Mouse (Mus musculus) common myeloid progenitor, adult 5-6 weeks (primary cell): Measurements from ENCODE around the gene Cblc. TPM values are rescaled to one million over a fixed set of nuclear protein-coding genes. Genes with fewer than 3 reads are reported as not detected.

Experiments used
- ATAC-seq: replicated peaks from 2 replicates; pipeline ENCODE4 v1.8.0; 2016; ENCODE audit warnings: low read depth, mild to moderate bottlenecking, moderate TSS enrichment, inconsistent platforms; ENCODE audit not compliant: poor library complexity, severe bottlenecking
- total RNA-seq: library from RNA; stranded (forward); fragments of 200-1000, 187-1606 nt; gene quantifications from 2 replicates; pipeline ENCODE4 v1.2.3, GENCODE M21; 2017

The Cblc gene
- not detected in 2 replicates for total RNA-seq

DNA sequence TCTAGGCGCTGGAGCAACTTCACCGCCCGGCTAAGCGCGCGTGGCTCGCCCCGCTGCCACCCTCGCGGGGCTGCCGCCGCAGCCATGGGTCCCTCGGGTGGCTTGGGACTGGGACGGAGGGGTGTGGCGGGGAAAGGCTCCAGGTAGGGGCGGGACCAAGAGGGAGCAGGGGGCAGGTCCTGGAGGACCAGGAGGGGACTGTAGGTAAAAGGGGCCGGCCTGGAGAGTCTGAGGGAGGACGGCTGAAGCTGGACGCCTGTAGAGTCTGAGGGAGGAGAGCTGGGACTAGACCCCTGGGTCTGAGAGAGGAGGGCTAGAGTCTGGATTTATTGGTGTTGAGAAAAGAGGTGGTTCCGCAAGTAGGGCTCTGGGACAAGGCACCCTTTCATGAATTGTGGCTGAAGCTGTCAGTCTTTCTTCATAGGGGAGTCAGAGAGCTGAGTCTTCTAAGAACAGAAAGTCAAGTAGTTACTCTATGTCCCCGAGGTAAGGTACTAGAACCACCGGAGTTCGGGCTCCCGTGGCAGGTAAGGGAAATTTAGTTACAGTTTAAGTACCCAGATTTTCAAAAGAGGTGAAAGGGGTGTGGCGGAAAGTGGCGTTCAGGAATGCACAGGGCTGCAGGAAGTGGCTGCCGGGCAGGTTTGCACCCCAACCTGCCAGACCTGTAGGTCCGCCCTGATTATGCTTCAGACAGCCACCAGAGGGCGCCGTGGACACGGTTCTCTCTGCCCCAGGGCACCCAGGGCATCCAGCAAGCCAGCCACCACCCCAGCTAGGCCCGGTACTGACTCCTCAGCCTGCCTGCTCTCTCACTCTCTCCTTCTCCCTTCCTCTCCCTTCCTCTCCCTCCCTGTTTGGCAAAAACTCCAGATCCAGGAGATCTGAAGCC, at the start of gene Cblc:
Gene Cblc (minus strand): TSS at position 113 of the 892 bp plus-strand sequence.
- ATAC-seq, result peak; percentile 97

DNA sequence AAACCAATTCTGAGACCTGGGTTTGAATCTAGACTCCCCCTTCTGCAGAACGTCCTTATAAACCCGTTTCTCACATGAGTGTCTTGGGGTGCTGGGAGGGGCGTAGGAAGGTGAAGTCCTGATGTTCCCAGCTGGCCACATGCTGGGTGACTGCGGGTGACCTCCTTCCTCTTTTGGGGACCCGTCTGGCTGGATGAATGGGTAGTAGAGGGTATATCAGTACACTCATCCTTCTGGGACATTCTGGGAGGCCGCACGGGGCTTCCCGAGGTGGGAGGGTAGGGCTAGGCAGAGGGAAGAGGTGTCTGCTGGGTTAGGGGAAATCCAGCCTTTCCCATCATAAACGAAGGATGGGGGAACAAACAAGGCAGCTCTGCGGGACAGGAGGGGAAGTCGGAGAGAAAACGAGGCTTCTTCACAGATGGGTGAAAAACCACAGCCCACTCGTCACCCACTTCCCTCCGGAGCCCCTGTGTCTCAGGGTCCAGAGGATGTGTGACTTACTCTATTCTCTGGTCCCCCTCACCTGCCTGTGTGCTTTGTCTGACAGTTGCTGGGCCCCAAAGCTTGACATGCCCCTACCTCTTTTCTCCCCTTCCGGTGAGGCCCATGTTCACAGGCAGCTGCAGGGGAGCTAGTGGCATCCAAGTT, 48.0 kb upstream of the Cblc start:
- ATAC-seq, result peak; percentile 64

DNA sequence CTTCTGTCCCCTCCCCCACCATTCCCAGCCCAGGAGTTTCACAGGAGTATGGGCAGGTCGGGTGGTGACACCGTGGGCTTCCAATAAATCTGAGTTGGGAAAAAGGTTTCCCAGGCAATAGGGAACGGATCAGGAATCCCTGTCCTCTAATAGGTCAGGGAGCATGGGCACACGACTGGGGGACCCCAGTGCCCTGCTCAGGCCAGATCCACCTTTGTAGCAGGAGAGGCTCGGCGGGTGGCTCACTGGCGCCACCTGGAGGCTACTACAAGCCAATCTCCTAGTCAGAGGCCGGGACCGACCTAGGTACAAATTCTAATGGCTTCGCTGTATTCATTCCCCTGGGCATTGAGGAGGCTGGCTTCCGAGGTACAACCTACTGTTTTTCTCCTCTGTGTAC, 47.0 kb upstream of the Cblc start:
- peak; percentile 57 for ATAC-seq

DNA sequence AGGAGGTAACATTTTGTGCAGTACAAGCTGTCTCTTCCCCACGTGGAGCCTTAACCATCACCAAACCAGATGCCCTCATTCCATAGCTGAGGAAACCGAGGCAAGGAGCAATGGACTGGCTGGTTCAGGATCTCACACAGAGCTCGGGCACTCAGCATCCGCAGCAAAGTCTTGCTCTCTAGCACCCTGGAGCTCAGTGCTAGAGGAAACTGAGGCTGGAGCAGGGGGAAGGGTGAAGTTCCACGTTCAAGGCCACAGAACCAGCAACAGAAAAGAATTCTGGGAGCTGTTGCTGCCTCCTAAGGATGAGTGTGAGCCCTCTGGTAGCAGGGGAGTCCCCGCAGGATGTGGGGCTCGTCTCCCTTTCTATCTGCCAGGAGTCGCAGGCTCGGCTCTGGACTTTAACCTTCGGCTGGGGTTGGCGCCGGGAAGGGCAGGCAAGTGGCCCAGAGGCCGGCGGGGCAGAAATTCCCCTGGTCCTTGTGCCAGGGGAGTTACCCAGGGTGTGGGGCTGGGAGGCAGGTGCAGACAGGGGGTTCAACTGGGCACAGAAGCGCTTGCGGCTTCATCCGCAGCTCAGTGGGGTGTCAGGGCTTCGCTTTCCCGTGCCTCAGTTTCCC, 46.4 kb upstream of the Cblc start:
- no peak for ATAC-seq

DNA sequence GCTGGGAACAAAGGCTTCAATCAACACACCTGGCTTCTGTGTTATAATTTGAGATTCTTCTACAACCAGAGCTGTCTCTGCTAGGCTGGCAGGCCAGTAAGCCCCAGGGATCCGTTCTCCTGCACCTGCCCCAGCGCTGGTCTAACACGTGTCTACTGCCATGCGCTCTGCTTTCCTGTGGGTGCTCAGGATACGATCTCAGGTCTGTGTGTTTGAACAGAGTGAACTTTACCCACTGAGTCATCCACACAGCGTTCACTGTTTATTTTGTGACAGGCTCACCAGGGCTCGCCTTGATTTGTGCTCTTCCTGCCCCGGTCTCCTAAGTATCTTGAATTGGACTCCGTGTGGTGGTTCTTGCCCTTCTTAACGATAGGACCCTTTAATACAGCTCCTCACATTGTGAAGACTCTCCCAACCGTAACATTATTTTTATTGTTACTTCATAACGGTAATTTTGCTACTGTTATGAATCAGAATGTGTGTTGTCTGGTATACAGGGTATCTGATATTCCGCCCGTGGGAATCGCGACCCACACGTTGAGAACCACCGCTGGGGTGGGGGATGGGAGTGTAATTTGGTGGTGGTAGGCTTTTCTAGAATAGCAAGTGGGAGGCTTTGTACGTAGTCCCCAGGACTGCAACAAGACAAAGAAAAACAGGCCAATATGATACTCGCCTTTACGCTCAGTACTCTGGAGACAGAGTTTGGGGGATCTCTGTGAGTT, 45.2 kb upstream of the Cblc start:
- no peak for ATAC-seq

DNA sequence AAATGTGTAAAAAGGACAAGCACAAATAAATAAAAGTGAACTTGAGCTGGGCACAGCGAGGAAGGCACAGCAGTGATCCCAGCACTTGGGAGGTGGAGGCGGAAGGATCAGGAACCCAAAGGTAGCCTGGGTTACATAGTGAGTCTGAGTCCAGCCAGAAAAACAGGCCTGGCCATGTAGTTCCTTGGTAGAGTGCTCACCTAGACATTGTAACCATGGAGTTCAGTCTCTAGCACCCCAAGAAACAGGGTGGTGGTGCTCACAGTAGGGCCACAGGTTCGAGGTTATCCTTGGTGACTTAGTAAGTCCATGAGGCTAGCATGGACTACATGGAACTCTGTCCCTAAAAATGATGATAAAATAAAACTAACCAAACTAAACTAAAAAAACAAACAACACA, 44.3 kb upstream of the Cblc start:
- ATAC-seq, result no peak

DNA sequence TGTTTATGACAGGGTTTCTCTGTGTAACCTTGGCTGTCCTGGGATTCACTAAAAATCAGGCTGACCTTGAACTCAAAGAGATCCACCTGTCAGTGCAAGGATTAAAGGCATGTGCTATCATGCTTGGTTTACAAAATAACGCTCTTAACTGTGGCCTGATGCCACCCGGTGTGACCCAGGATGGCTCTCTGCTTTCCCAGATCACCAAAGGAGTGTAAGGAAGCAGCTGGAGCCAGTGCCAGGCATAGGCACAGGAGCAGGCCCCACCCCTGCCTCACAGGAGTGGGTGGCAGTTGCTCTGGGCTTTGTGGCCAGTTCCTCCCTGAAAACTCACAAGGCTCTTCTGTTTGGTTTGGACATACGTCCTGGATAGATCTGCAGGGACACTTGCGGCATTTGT, 43.8 kb upstream of the Cblc start:
- no peak for ATAC-seq

DNA sequence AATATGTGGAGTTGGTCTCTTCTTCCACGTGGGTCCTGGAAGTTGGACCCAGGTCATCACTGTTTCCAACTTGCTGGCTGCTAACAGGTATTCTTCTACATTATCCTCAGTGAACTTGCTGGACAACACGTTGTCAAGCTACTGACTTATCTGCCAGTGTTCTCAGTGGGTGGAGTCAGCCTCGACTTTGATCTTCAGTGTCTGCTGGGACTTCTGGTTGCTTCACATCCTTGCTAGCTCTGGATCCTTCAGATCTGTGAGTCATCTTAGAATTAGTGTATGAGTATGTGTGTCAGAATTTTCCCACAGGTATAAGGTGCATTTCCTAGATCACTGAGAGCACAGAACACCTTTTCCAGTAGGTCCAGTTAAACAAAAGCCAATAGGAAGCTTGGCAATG, 40.2 kb upstream of the Cblc start:
- ATAC-seq, result no peak

DNA sequence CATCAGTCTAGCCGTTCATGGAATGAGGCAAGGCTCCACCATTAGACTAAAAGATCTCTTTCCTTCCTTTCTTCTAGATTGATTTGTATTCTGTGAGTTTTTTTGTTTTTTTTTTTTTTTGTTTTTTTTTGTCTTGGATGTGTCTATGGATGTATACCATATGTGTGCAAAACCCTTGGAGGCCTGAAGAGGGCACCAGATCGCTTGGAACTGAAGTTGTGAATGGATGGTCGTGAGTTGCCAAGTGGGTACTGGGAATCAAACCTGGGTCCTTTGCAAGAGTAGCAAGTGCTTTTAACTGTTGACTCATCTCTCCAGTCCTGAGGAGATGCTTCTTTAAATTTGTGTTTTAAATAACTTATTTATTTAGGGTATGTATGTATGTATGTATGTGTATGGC, 37.4 kb upstream of the Cblc start:
- ATAC-seq, result no peak

DNA sequence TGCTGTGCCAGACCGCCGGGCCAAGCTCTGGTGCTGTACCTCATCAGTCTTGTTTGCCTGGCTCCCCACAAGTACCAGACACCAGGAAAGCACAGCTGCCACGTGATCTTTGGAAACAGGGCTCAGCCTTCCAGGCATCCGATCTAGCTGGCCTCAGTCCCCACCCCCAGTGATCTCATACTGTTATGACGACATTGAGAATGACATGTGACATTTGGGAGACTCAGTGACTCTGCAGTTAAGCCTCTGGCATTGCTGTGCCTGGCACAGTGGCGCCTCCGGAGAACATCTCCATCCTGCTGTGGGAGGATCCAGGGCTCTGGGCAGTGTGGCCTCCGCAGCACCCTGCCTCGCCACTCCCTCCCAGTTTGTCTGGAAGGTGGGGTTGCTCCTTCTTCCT, 35.2 kb upstream of the Cblc start:
- ATAC-seq, result peak; percentile 40

DNA sequence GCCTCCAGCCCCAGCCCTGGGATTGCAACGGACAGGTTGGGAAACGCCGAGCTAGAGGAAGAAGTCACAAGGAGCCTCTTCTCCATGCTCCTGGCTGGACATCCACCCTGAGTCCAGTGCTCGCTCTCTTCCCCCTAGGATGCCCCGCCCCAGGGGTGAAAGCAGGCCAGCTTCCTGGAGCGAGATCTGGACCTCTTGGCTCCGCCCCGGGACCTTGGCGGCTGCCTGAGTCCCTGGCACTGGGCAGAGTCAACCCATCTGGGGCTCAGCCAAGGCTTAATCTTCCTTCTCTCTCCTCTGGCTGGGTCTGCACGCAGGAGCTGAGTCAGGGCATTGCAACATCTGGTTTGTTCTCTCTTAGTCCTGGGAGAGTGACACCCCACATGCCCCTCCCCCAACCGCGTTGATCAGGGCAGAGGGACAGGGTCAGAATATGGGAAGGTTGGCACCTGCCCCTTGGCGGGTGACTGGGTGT, 34.1 kb upstream of the Cblc start:
- peak; percentile 91 for ATAC-seq

DNA sequence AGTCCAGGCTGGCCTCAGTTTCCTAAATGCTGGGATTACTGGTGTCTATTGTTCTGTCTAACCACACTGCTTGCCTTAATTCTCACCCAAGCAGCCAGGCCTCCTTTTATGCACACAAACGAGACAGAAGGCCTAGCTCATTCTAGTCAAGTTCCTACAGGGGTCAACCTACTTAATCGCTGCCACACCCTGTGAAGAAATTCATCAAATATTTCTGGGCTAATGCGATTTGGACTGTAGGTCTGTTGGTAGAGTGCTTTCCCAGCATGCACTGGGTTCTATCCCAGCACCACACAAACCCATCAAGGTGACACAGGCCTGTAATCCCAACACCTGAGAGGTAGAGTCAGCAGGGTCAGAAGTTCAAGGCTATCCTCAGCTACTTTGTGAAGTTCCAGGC, 33.1 kb upstream of the Cblc start:
- no peak for ATAC-seq

DNA sequence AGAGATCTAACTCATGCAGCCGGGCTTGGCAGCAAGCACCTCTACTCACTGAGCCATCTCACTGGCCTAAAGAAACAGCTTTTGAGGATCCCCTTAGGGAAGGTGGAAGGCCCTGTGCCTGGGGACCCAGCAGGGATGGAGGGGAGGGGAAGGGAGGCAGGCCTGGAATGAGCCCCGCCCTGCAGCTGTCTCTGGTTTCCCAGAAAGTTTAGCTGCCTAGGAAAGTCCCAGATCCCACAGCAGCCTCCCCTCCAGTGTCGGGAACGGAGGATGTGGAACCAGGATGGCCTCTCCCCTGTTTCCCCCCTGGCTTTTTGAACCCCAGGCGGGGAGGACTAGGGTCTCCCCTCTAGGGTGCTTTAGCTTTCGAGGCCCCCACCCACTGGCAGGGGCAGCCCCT, 30.1 kb upstream of the Cblc start:
- ATAC-seq, result no peak

DNA sequence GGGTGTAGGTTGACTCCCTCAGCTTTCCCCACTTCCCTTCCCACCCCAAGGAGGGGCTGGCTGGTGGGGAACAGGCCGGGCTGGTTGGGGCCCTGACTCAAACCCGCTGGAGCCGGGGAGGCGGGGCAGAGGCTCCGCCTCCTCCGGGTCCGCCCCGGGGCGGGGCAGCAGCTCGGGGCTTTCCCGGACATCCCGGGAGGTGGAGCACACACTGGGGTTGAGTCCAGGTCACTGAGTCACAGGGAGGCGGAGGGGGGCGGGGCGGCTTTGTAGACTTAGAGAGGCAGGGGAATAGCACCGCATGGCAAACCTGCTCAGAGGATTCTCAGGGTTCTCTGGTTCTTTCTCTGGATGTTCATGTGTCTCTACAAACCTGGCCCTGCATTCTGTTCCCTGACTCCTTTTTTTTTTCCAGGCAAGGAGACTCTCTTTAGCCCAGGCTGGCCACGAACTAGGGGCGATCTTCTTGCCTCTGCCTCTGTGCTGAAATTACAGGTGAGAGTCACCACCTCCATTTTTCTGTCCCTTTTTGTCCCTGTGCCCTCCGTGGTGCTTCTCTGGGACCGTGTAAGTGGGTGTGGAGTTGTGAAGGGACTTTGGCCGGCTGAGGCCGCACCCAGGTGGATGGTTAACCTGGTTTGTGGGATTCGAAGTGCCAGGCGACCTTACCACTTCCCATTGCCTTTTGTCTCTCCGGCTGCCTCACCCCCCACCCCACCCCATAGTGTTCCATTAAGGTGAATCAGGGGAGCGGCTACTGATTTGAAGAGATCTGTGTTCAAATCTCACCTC, 27.8 kb upstream of the Cblc start:
- peak; percentile 71 for ATAC-seq

DNA sequence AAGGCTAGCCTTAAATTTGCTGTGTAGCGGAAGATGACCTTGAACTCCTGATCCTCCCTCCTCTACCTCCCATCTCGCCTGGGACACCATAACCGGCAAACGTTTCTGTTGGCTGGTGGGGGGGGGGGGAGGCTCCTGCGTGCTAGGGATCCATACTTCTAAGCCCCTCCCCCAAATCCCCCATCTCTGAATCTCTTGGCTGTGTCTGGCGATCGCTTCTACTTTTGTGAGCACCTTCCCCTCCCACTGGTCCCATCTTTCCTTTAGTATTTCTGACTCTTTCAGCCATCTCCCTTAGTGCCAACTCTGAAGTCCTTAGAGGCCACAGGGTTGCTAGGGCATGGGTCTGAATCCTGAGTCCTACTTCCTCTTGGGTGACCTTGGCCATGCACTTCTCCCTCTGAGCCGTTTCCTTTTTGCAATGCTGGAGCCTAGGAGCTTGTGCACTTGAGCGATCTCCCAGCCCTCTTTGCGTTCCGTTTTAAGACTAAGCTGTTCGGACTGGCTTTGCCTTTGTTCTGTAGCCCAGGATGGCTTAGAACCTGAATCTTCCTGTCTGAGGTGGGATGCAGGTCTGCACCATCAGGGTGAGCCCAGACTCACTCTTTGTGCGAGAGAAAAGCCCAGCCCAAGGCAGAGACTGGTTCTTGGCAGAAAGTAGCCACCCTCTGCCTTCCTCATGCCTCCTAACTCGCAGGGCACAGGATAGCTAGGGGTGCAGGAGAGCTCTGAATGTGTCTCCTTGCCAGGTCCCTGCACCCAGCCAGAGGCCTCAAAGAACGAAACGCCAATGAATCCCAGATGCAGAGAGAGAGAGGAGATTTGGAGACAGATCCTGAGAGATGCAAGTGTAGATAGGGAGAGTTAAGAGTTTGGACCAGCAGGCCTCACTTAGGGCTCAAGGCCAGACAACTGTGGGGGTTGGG, 26.9 kb upstream of the Cblc start:
- ATAC-seq, result peak; percentile 66

DNA sequence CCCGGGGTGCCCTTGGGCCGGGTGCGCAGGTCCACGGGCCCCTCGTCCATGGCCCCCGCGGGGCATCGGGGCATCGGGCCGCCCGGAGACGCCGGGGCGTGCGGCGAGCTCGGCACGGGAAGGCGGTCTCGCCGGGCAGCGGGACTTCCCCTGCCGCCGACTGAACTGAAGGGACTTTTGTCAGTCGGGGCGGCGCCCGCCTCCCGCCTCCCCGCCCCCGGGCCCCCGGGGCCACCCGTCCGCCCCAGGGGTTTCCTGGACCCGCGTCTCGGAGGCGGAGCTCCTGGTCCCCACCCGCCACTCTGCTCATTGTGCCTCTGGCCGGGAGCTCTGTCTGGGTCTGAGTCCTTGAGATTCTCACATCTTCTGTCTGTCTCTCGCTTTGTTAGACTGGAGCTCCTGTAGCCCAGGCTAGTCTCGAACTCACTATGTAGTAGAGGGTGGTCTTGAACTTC, 26.0 kb upstream of the Cblc start, which contains the start of gene Bcl3:
Gene Bcl3 (minus strand): TSS at position 167 of the 455 bp plus-strand sequence.
- ATAC-seq, result peak; percentile 35

DNA sequence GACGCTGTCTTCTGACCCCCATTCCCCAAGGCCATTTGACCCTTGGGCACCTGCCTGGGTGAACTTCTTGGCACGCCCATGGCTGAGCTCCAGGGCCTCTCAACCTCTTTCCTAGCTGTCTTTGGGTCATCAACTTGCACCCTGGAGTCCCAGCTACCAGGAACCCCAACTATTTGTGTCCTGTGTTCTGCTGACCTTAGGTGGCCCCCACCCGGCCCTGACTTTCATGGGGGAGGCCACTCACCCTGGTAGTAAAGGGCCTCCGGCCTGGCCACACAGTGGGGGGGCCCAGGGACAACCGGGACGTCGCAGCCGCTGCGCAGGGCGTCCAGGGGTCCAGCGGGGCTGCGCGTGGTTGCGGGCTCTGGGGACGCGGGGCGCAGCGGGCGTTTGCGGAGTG, 25.6 kb upstream of the Cblc start:
- ATAC-seq, result no peak

DNA sequence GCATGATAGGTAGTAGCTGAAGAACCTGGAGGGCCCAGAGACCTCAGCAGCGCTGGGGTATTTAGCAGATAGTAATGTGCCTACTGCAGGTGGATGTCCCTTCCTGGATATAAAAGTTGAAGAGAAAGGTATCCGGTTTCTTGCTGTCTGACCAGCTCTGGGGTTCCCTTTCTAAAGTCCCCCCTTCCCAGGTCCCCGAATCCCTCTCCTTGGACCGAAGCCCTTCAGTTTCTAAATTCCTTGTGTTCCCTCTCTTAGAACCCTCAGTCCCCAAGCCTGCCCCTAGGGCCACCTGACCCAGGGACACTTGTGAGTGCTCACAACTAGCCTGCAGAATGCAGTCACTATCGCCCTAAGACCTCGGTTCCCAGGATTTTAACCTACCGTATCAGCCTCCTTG, 25.0 kb upstream of the Cblc start:
- no peak for ATAC-seq
